Mouse (Mus musculus) limb, embryonic 11.5 days (tissue): ENCODE measurements around the gene Asb16. TPM values are rescaled to one million over a fixed set of nuclear protein-coding genes. Genes with fewer than 3 reads are reported as not detected.

Experiments
- ATAC-seq: fragments of 200-750 bp; cut with Nextera tagmentation; 2 replicates; pipeline ENCODE4 v1.8.0; 2017; ENCODE audit warnings: low read depth; ENCODE audit not compliant: insufficient number of reproducible peaks, low FRiP score, low TSS enrichment
- DNase-seq: peaks from one replicate; pipeline ENCODE4 v3.0.0-alpha.2; 2015; ENCODE audit warnings: low spot score
- H3K27ac ChIP-seq: fragments of 300-500 bp; sonication (generic); replicated peaks from 2 replicates; pipeline ENCODE4 v1.5.1; 2014; ENCODE audit warnings: low read depth, mild to moderate bottlenecking, low read length
- H3K27me3 ChIP-seq: fragments of 300-500 bp; sonication (generic); 2 replicates; pipeline ENCODE4 v1.6.1; 2014; ENCODE audit warnings: mild to moderate bottlenecking, low read length, mixed read lengths; ENCODE audit not compliant: control insufficient read depth, insufficient read depth
- H3K36me3 ChIP-seq: fragments of 300-500 bp; sonication (generic); 2 replicates; pipeline ENCODE4 v1.6.1; 2014; ENCODE audit warnings: mild to moderate bottlenecking, low read length, moderate library complexity, mixed read lengths; ENCODE audit not compliant: control insufficient read depth, insufficient read depth
- H3K4me1 ChIP-seq: fragments of 300-500 bp; sonication (generic); 2 replicates; pipeline ENCODE4 v1.6.1; 2014; ENCODE audit warnings: low read length, mixed read lengths; ENCODE audit not compliant: control insufficient read depth, insufficient read depth
- H3K4me2 ChIP-seq: fragments of 300-500 bp; sonication (generic); 2 replicates; pipeline ENCODE4 v1.6.1; 2014; ENCODE audit warnings: low read depth, mild to moderate bottlenecking, moderate library complexity; ENCODE audit not compliant: severe bottlenecking
- H3K4me3 ChIP-seq: fragments of 300-500 bp; sonication (generic); 2 replicates; pipeline ENCODE4 v1.5.1; 2014; ENCODE audit warnings: low read depth, low read length
- H3K9ac ChIP-seq: fragments of 300-500 bp; sonication (generic); 2 replicates; pipeline ENCODE4 v1.6.1; 2014; ENCODE audit warnings: mild to moderate bottlenecking, low read length
- H3K9me3 ChIP-seq: fragments of 300-500 bp; sonication (generic); 2 replicates; pipeline ENCODE4 v1.6.1; 2016; ENCODE audit warnings: low read length; ENCODE audit not compliant: control insufficient read depth
- WGBS: fragments of 180-500 bp; shearing (Covaris S2); extraction: QIAGEN DNeasy Blood & Tissue Kit; methylation state at CpG from one replicate; pipeline ENCODE4 v1.1.7; 2014; 5-methylcytosine and 5-hydroxymethylcytosine counted together
- microRNA-seq: library from miRNA; unstranded; fragments of <30 nt; microRNA quantifications from one replicate; pipeline ENCODE4, GENCODE M21; 2016
- polyA plus RNA-seq: library from polyadenylated mRNA; unstranded; fragments of >200 nt; fragmentation: Nextera tagmentation; extraction: Ambion mirVana; gene quantifications from 2 replicates; pipeline ENCODE4 v1.2.1, GENCODE M21; 2014

Gene Asb16
- polyA plus RNA-seq, 1 experiment from 2014 or later, result 0.33 TPM

GRCm38 (mm10) chr11:102320686-102321005 lies 52.1 kb downstream of the Asb16 start:
- 28% methylated on average over 10 of the region's 10 CpGs for WGBS
- peak overlapping the region; percentile 48; the same call in 1 of the 2 replicates for H3K9ac ChIP-seq
- no peaks in the 10 kb centered on the region for H3K36me3 ChIP-seq
- no peaks in the 10 kb centered on the region for H3K27me3 ChIP-seq
- no peaks in the 10 kb centered on the region for H3K9me3 ChIP-seq
- H3K27ac ChIP-seq, result peak overlapping the region; percentile 99; the same call in 1 of the 2 replicates
- peaks cover 8% of the 10 kb centered on the region for H3K4me1 ChIP-seq
- peak; percentile 58 for DNase-seq
- H3K4me2 ChIP-seq, result peak overlapping the region; percentile 91
- no peak for ATAC-seq
- peak overlapping the region; percentile 95 for H3K4me3 ChIP-seq

GRCm38 (mm10) chr11:102321931-102322330 lies 53.4 kb downstream of the Asb16 start:
- no peak for ATAC-seq
- Histone ChIP-seq H3K4me1 (peaks cover 7% of the 10 kb centered on the region), H3K4me3 (no peak overlapping the region), H3K9me3 (no peaks in the 10 kb centered on the region), H3K27me3 (no peaks in the 10 kb centered on the region), H3K9ac (no peak overlapping the region), H3K4me2 (no peak overlapping the region), H3K27ac (no peak overlapping the region), H3K36me3 (no peaks in the 10 kb centered on the region)
- DNase-seq, result peak; percentile 20
- 71% methylated on average over 6 of the region's 6 CpGs for WGBS

- 71% methylated on average over 1 of the region's 1 CpGs for WGBS
- no peak for ATAC-seq
- H3K27me3 ChIP-seq, result no peaks in the 10 kb centered on the region
Observed at GRCm38 (mm10) chr11:102323516-102323915, 55.0 kb downstream of the Asb16 start.

GRCm38 (mm10) chr11:102327250-102327649 lies 58.7 kb downstream of the Asb16 start:
- WGBS, result 68% methylated on average over 5 of the region's 5 CpGs
- no peak overlapping the region for H3K4me2 ChIP-seq
- no peak overlapping the region for H3K27ac ChIP-seq
- no peak overlapping the region for H3K9ac ChIP-seq
- no peaks in the 10 kb centered on the region for H3K36me3 ChIP-seq
- no peaks in the 10 kb centered on the region for H3K27me3 ChIP-seq
- H3K4me3 ChIP-seq, result no peak overlapping the region
- no peaks in the 10 kb centered on the region for H3K4me1 ChIP-seq
- ATAC-seq (no peak), DNase-seq (peak; percentile 17)
- H3K9me3 ChIP-seq, result no peaks in the 10 kb centered on the region

More at GRCm38 (mm10) chr11:102323516-102323915, 55.0 kb downstream of the Asb16 start:
- H3K9ac ChIP-seq, result no peak overlapping the region
- H3K4me2 ChIP-seq, result no peak overlapping the region
- H3K9me3 ChIP-seq, result no peaks in the 10 kb centered on the region
- H3K27ac ChIP-seq, result no peak overlapping the region
- H3K4me1 ChIP-seq, result peaks cover 7% of the 10 kb centered on the region
- no peak overlapping the region for H3K4me3 ChIP-seq
- DNase-seq, result peak; percentile 16
- H3K36me3 ChIP-seq, result no peaks in the 10 kb centered on the region

- Histone ChIP-seq H3K4me3 (no peak overlapping the region), H3K4me2 (no peak overlapping the region), H3K9me3 (no peaks in the 10 kb centered on the region), H3K27me3 (no peaks in the 10 kb centered on the region), H3K27ac (no peak overlapping the region), H3K9ac (no peak overlapping the region), H3K36me3 (no peaks in the 10 kb centered on the region), H3K4me1 (no peaks in the 10 kb centered on the region)
- ATAC-seq (no peak), DNase-seq (no peak)
- WGBS, result 80% methylated on average over 7 of the region's 7 CpGs
Observed at GRCm38 (mm10) chr11:102327839-102328238, 59.3 kb downstream of the Asb16 start.

Small RNA genes within 50 kb of the gene (microRNA-seq; reads per million reads assigned to microRNA genes)
- gene Mir8101, result 0.92 reads per million

Other genes starting within 250 kb of the Asb16 start
- 11.3 and 12.7 TPM in 2 replicates for gene Mpp3, start 240.3 kb upstream of the Asb16 start, polyA plus RNA-seq
- 0.35 and 0.47 TPM in 2 replicates for gene Cd300lg, start 227.2 kb upstream of the Asb16 start, polyA plus RNA-seq
- gene Mpp2, start 180.2 kb upstream of the Asb16 start, polyA plus RNA-seq, result 9.1 and 10.7 TPM in 2 replicates
- not detected in 2 replicates for gene Ppy, start 167.4 kb upstream of the Asb16 start, polyA plus RNA-seq
- gene Pyy, start 160.9 kb upstream of the Asb16 start, polyA plus RNA-seq, result not detected in 2 replicates
- gene Nags, start 123.2 kb upstream of the Asb16 start, polyA plus RNA-seq, result 0.08 and 0.13 TPM in 2 replicates
- 39.3 and 41.2 TPM in 2 replicates for gene Tmem101, start 112.3 kb upstream of the Asb16 start, polyA plus RNA-seq
- gene Lsm12, start 83.4 kb upstream of the Asb16 start, polyA plus RNA-seq, result 74.5 and 88.5 TPM in 2 replicates
- 39.8 and 41.9 TPM in 2 replicates for gene G6pc3, start 79.1 kb upstream of the Asb16 start, polyA plus RNA-seq
- gene Hdac5, start 38.6 kb upstream of the Asb16 start, polyA plus RNA-seq, result 21.3 and 24.0 TPM in 2 replicates
- gene BC030867, start 19.9 kb upstream of the Asb16 start, polyA plus RNA-seq, result 26.9 and 27.8 TPM in 2 replicates
- 46.7 and 51.5 TPM in 2 replicates for gene Tmub2, start 16.2 kb downstream of the Asb16 start, polyA plus RNA-seq
- gene Atxn7l3, start 27.9 kb downstream of the Asb16 start, polyA plus RNA-seq, result 20.0 and 22.1 TPM in 2 replicates
- gene Ubtf, start 51.0 kb downstream of the Asb16 start, polyA plus RNA-seq, result 87.0 and 91.4 TPM in 2 replicates
- gene Slc4a1, start 97.5 kb downstream of the Asb16 start, polyA plus RNA-seq, result 20.4 and 24.6 TPM in 2 replicates
- 0.57 and 1.0 TPM in 2 replicates for gene Rundc3a, start 124.7 kb downstream of the Asb16 start, polyA plus RNA-seq
- 166 and 180 TPM in 2 replicates for gene Slc25a39, start 139.2 kb downstream of the Asb16 start, polyA plus RNA-seq
- 58.8 and 60.5 TPM in 2 replicates for gene Grn, start 161.6 kb downstream of the Asb16 start, polyA plus RNA-seq
- 5.5 and 7.9 TPM in 2 replicates for gene Fam171a2, start 178.9 kb downstream of the Asb16 start, polyA plus RNA-seq
- 3.4 and 4.4 TPM in 2 replicates for gene Itga2b, start 201.4 kb downstream of the Asb16 start, polyA plus RNA-seq